Mouse (Mus musculus) forebrain, postnatal 0 days (tissue): ENCODE results near the gene Pik3r1. TPM values are rescaled to one million over a fixed set of nuclear protein-coding genes. Genes with fewer than 3 reads are reported as not detected.

Experiments used
- ATAC-seq: fragments of 200-750 bp; cut with Nextera tagmentation; 2 replicates; pipeline ENCODE4 v1.8.0; 2017; ENCODE audit warnings: mild to moderate bottlenecking, moderate library complexity
- DNase-seq: peaks from one replicate; pipeline ENCODE4 v3.0.0-alpha.2; 2015
- H3K27ac ChIP-seq: fragments of 300-500 bp; sonication (generic); 2 replicates; pipeline ENCODE4 v1.5.1; 2014; ENCODE audit warnings: low read depth, mild to moderate bottlenecking, antibody characterized with exemption, low read length, moderate library complexity, mixed read lengths
- H3K27me3 ChIP-seq: fragments of 300-500 bp; sonication (generic); 2 replicates; pipeline ENCODE4 v1.6.1; 2014; ENCODE audit warnings: mild to moderate bottlenecking, low read length, mixed read lengths; ENCODE audit not compliant: insufficient read depth
- H3K36me3 ChIP-seq: fragments of 300-500 bp; sonication (generic); 2 replicates; pipeline ENCODE4 v1.6.1; 2014; ENCODE audit warnings: mild to moderate bottlenecking, moderate library complexity; ENCODE audit not compliant: insufficient read depth
- H3K4me1 ChIP-seq: fragments of 300-500 bp; sonication (generic); 2 replicates; pipeline ENCODE4 v1.6.1; 2014; ENCODE audit warnings: antibody characterized with exemption; ENCODE audit not compliant: insufficient read depth
- H3K4me2 ChIP-seq: fragments of 300-500 bp; sonication (generic); 2 replicates; pipeline ENCODE4 v1.6.1; 2014; ENCODE audit warnings: low read depth, mild to moderate bottlenecking, moderate library complexity
- H3K4me3 ChIP-seq: fragments of 300-500 bp; sonication (generic); 2 replicates; pipeline ENCODE4 v1.5.1; 2014; ENCODE audit warnings: low read depth, low read length, mixed read lengths
- H3K9ac ChIP-seq: fragments of 300-500 bp; sonication (generic); 2 replicates; pipeline ENCODE4 v1.6.1; 2014; ENCODE audit warnings: mild to moderate bottlenecking
- H3K9me3 ChIP-seq: fragments of 300-500 bp; sonication (generic); 2 replicates; pipeline ENCODE4 v1.6.1; 2016; ENCODE audit warnings: low read length
- CTCF ChIP-seq: sonication (generic); IDR thresholded peaks from 2 replicates; pipeline ENCODE4 v1.5.1; 2016; ENCODE audit warnings: antibody characterized with exemption, control low read depth, low read depth
- WGBS: fragments of 180-500 bp; shearing (Covaris S2); extraction: QIAGEN DNeasy Blood & Tissue Kit; methylation state at CpG from one replicate; pipeline ENCODE4 v1.1.7; 2014; 5-methylcytosine and 5-hydroxymethylcytosine counted together
- polyA plus RNA-seq: library from polyadenylated mRNA; unstranded; fragments of >200 nt; fragmentation: Nextera tagmentation; extraction: Ambion mirVana; gene quantifications from 2 replicates; pipeline ENCODE4 v1.2.1, GENCODE M21; 2015
- total RNA-seq: library from RNA; depleted of rRNA; stranded (reverse); fragments of >200 nt; gene quantifications from 2 replicates; pipeline ENCODE4 v1.2.3, GENCODE M21; 2014

The Pik3r1 gene
- total and polyA plus RNA-seq, 2 experiments from 2014 or later: 50.2 to 117 TPM

- H3K36me3 ChIP-seq: peaks cover 9% of the 10 kb centered on the region
- ATAC-seq (no peak), DNase-seq (no peak)
- no peak overlapping the region for H3K9ac ChIP-seq
- WGBS: 66% methylated on average over 4 of the region's 4 CpGs
- H3K27me3 ChIP-seq: no peaks in the 10 kb centered on the region
- no peak overlapping the region for H3K27ac ChIP-seq
- H3K4me3 ChIP-seq: no peak overlapping the region
- no peak overlapping the region for H3K4me2 ChIP-seq
- H3K9me3 ChIP-seq: no peaks in the 10 kb centered on the region
- H3K4me1 ChIP-seq: 0 out of 2 replicates have a peak, but pooled peaks cover 3% of the 10 kb centered on the region
- no peak for TF ChIP-seq CTCF
Observed at GRCm38 (mm10) chr13:101751816-101752215, 16.2 kb downstream of the Pik3r1 start.

GRCm38 (mm10) chr13:101746012-101746595 is 21.9 kb downstream of the Pik3r1 start:
- no peak overlapping the region for H3K4me3 ChIP-seq
- H3K9me3 ChIP-seq: no peaks in the 10 kb centered on the region
- no peaks in the 10 kb centered on the region for H3K27me3 ChIP-seq
- H3K36me3 ChIP-seq: no peaks in the 10 kb centered on the region
- TF ChIP-seq CTCF: no peak
- H3K27ac ChIP-seq: no peak overlapping the region
- no peak overlapping the region for H3K4me2 ChIP-seq
- no peaks in the 10 kb centered on the region for H3K4me1 ChIP-seq
- H3K9ac ChIP-seq: no peak overlapping the region
- no peak for ATAC-seq
- DNase-seq: no peak
- 87% methylated on average over 8 of the region's 8 CpGs for WGBS

GRCm38 (mm10) chr13:101744943-101745342 is 23.1 kb downstream of the Pik3r1 start:
- H3K9ac ChIP-seq: no peak overlapping the region
- H3K4me1 ChIP-seq: no peaks in the 10 kb centered on the region
- TF ChIP-seq CTCF: no peak
- H3K4me2 ChIP-seq: no peak overlapping the region
- H3K9me3 ChIP-seq: no peaks in the 10 kb centered on the region
- H3K4me3 ChIP-seq: no peak overlapping the region
- no peak overlapping the region for H3K27ac ChIP-seq
- WGBS: 79% methylated on average over 5 of the region's 5 CpGs
- no peak for DNase-seq
- no peaks in the 10 kb centered on the region for H3K36me3 ChIP-seq
- H3K27me3 ChIP-seq: no peaks in the 10 kb centered on the region
- no peak for ATAC-seq

GRCm38 (mm10) chr13:101744053-101744452 is 24.0 kb downstream of the Pik3r1 start:
- Histone ChIP-seq H3K27me3 (no peaks in the 10 kb centered on the region), H3K36me3 (no peaks in the 10 kb centered on the region), H3K4me1 (no peaks in the 10 kb centered on the region), H3K9me3 (no peaks in the 10 kb centered on the region), H3K4me2 (no peak overlapping the region), H3K4me3 (no peak overlapping the region), H3K27ac (no peak overlapping the region), H3K9ac (no peak overlapping the region)
- 87% methylated on average over 2 of the region's 2 CpGs for WGBS
- no peak for ATAC-seq
- no peak for TF ChIP-seq CTCF
- DNase-seq: no peak

- ATAC-seq (no peak), DNase-seq (no peak)
- Histone ChIP-seq H3K4me3 (no peak overlapping the region), H3K4me1 (no peaks in the 10 kb centered on the region), H3K27me3 (no peaks in the 10 kb centered on the region), H3K4me2 (no peak overlapping the region), H3K36me3 (no peaks in the 10 kb centered on the region), H3K9me3 (no peaks in the 10 kb centered on the region), H3K27ac (no peak overlapping the region), H3K9ac (no peak overlapping the region)
- no peak for TF ChIP-seq CTCF
- WGBS: 82% methylated on average over 8 of the region's 8 CpGs
Observed at GRCm38 (mm10) chr13:101743247-101743646, 24.8 kb downstream of the Pik3r1 start.

- Histone ChIP-seq H3K4me3 (no peak overlapping the region), H3K4me1 (no peaks in the 10 kb centered on the region), H3K27me3 (no peaks in the 10 kb centered on the region), H3K9ac (no peak overlapping the region), H3K4me2 (no peak overlapping the region), H3K9me3 (no peaks in the 10 kb centered on the region), H3K27ac (no peak overlapping the region), H3K36me3 (no peaks in the 10 kb centered on the region)
- WGBS: 79% methylated on average over 6 of the region's 6 CpGs
- no peak for ATAC-seq
- no peak for TF ChIP-seq CTCF
- DNase-seq: no peak
Observed at GRCm38 (mm10) chr13:101742596-101742995, 25.4 kb downstream of the Pik3r1 start.

- ATAC-seq: no peak
- Histone ChIP-seq H3K27ac (no peak overlapping the region), H3K27me3 (no peaks in the 10 kb centered on the region), H3K9me3 (no peaks in the 10 kb centered on the region), H3K36me3 (no peaks in the 10 kb centered on the region), H3K4me1 (no peaks in the 10 kb centered on the region), H3K4me3 (no peak overlapping the region), H3K9ac (no peak overlapping the region), H3K4me2 (no peak overlapping the region)
- no peak for DNase-seq
- no peak for TF ChIP-seq CTCF
- 89% methylated on average over 11 of the region's 11 CpGs for WGBS
Observed at GRCm38 (mm10) chr13:101741530-101742309, 26.3 kb downstream of the Pik3r1 start.
